Mouse (Mus musculus): ENCODE measurements around the gene Ubox5. TPM values are rescaled to one million over a fixed set of nuclear protein-coding genes. Genes with fewer than 3 reads are reported as not detected.
A peak's percentile ranks its signal among the peaks of the same experiment; 100 is the strongest.

Gene Ubox5
- total and polyA plus RNA-seq, 3 experiments: 3.9 to 5.2 (median 5.0) TPM

DNA sequence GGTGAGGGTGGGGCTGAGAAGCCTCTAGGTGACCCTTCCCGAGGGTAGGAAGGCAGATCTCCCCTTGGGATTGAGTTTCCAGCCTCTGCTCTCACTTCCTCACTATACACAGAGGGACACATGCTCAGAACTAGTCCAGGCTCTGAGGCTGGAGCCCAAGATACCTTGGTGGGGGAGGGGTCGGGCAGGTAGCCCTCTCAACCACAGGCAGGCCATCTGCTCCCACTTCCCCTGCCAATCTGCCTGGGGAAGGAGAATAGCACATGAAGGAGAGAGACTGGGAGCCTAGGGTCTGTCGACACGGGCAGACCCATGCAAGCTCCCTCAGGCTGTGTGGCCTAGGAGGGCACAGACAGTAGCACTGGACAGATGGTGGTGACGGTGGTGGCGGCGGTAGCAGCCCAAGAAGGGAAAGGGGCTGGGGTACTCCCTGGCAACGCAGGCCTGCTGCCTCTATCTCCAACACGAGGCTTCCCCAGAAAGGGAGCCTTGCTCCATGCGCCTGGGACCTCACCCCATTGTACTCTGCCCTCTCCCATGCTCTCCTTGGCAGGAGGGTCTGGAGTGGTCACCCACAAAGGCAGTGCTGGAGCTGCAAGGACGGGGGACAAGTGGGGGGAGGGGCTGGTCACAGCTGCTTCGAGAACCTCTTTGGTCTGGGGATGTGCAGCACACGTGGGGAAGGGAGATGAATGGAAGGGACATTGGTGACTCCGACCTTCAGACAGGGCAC, 4.3 kb upstream of the Ubox5 start:
- H3K36me3 ChIP-seq (ENCODE audit: control insufficient read depth, insufficient read depth, low read length): no peaks in the 10 kb centered on the region
- intact Hi-C loops (cut with DNase I): no loop called here
- H3K27me3 ChIP-seq (ENCODE audit: control insufficient read depth, insufficient read depth, low read length): peaks cover 6% of the 10 kb centered on the region; the same call in 1 of the 2 replicates
- H3K9ac ChIP-seq (ENCODE audit: low read depth, low read length): no peak overlapping the region
- DNase-seq: no peak
- H3K79me2 ChIP-seq (replicated peaks; ENCODE audit: control insufficient read depth, insufficient read depth, low read length): peaks cover 3% of the 10 kb centered on the region; the same call in 1 of the 2 replicates
- H3K4me3 ChIP-seq: no peak overlapping the region; the same call in 1 of the 2 replicates
- TF ChIP-seq EP300 (IDR thresholded peaks at IDR 0.05; ENCODE audit: insufficient read depth, low read depth, low read length) (no peak), POLR2A (IDR thresholded peaks at IDR 0.05; ENCODE audit: insufficient read depth, low read depth, low read length) (no peak), CTCF (IDR thresholded peaks at IDR 0.05) (no peak)
- H3K27ac ChIP-seq: no peak overlapping the region
- 37% methylated on average over 14 of the region's 14 CpGs for WGBS
- no peaks in the 10 kb centered on the region for H3K4me1 ChIP-seq (ENCODE audit: control insufficient read depth, insufficient read depth, low read length)

DNA sequence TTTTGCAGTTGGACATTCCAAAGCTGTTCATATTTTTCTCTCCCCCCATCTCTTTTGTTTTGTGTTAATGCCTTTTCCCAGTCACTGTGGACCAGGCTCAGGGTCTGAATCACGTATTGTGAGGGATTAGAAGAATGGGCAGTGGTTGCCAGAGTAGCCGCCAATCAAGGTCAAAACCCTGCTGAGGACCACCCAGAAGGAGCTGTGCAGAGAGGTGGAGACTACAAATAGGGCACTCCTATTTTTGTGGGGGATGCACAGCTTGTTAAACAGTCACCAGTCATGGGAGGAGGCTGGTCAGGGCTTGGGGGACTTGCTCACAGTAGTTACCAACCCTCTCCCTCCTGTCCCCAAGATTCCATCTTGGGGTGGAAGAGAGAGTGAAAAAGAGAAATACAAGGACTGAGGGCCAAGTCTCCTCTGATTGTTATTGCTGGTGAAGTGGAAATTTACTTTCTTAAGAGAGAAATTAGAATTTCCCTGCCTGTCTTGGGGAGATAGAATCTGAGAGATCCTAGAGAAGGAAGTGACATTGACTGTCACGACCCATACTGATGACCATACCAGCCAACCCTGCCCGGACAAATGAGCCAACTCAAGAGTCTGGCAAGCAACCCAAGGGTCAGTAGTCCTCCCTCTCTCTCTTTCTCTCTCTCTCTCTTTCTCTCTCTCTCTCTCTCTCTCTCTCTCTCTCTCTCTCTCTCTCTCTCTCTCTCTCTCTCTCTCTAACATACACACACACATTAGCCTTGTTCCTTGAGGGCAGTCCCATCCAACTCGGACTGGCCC, 3.2 kb upstream of the Ubox5 start:
- Histone ChIP-seq H3K79me2 (replicated peaks; ENCODE audit: control insufficient read depth, insufficient read depth, low read length) (peaks cover 3% of the 10 kb centered on the region; the same call in 1 of the 2 replicates), H3K4me1 (ENCODE audit: control insufficient read depth, insufficient read depth, low read length) (no peaks in the 10 kb centered on the region), H3K27ac (no peak overlapping the region), H3K9ac (ENCODE audit: low read depth, low read length) (no peak overlapping the region), H3K36me3 (ENCODE audit: control insufficient read depth, insufficient read depth, low read length) (no peaks in the 10 kb centered on the region), H3K4me3 (no peak overlapping the region), H3K27me3 (ENCODE audit: control insufficient read depth, insufficient read depth, low read length) (peaks cover 6% of the 10 kb centered on the region; the same call in 1 of the 2 replicates)
- DNase-seq: no peak
- intact Hi-C loops (cut with DNase I): no loop called here
- 54% methylated on average over 5 of the region's 5 CpGs for WGBS
- no peak for TF ChIP-seq CTCF (IDR thresholded peaks at IDR 0.05)
- no peak for TF ChIP-seq EP300 (IDR thresholded peaks at IDR 0.05; ENCODE audit: insufficient read depth, low read depth, low read length)
- TF ChIP-seq POLR2A (IDR thresholded peaks at IDR 0.05; ENCODE audit: insufficient read depth, low read depth, low read length): no peak

DNA sequence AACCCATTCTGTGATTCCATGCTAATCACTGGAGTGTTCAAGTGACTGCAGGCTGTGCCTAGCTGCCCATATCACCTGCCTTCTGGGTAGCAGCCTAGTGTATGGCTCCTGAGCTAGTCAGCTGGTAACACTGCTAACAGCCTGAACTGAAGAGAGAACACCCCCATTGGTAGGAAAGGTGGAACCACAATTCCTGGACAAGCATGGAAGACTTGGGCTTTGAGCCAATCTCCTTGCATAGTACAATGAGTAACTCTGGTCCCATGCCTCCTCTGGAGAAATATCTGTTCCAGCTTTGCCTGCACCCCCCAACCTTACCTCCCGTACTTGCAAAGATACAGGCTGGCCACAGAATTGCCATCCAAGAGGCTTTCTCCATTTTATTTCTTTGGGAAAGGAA, 2.6 kb upstream of the Ubox5 start:
- no peak for DNase-seq
- peaks cover 6% of the 10 kb centered on the region; the same call in 1 of the 2 replicates for H3K27me3 ChIP-seq (ENCODE audit: control insufficient read depth, insufficient read depth, low read length)
- TF ChIP-seq CTCF (IDR thresholded peaks at IDR 0.05) (no peak), EP300 (IDR thresholded peaks at IDR 0.05; ENCODE audit: insufficient read depth, low read depth, low read length) (no peak), POLR2A (IDR thresholded peaks at IDR 0.05; ENCODE audit: insufficient read depth, low read depth, low read length) (no peak)
- peaks cover 3% of the 10 kb centered on the region; the same call in 1 of the 2 replicates for H3K79me2 ChIP-seq (replicated peaks; ENCODE audit: control insufficient read depth, insufficient read depth, low read length)
- no peak overlapping the region for H3K27ac ChIP-seq
- H3K9ac ChIP-seq (ENCODE audit: low read depth, low read length): no peak overlapping the region
- WGBS: 58% methylated on average over 1 of the region's 1 CpGs
- H3K4me1 ChIP-seq (ENCODE audit: control insufficient read depth, insufficient read depth, low read length): no peaks in the 10 kb centered on the region
- H3K36me3 ChIP-seq (ENCODE audit: control insufficient read depth, insufficient read depth, low read length): no peaks in the 10 kb centered on the region
- intact Hi-C loops (cut with DNase I): no loop called here
- no peak overlapping the region for H3K4me3 ChIP-seq

DNA sequence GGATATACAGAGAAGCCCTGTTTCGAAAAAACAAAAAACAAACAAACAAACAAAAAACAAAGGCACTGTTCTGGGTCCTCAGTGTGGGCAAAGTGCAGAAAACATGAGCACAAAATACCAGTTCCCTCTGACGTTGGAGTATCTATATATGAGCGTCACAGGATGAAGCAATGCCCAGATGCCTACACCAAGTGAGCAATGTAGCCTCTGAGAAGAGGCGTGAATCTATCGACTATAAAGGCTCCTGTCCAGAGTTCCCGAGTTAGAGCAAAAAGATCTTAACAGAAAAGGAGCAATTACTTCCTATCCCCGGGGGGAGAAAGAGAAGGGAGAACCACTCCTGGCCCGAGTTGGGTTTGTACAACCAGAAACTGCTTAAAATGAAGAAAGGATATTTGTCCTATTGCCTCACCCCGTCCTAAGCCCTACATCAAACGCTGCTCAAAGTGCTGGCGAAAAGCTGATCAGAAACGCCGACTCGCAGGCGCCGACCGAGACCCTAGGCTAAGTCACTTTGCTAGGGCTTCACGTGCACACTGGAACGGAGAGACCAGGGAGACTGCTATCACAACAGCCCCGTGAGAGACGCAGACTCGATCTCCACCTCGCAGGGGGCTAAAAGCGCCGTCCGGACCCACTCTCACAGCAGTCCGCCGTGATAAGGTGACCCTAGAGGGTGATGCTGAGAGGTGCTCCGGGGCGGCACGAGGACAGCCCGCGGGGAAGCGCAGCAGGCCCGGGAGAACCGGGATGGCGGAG, 579 bp downstream of the Ubox5 start:
- no peaks in the 10 kb centered on the region for H3K4me1 ChIP-seq (ENCODE audit: control insufficient read depth, insufficient read depth, low read length)
- TF ChIP-seq CTCF (IDR thresholded peaks at IDR 0.05) (no peak), POLR2A (IDR thresholded peaks at IDR 0.05; ENCODE audit: insufficient read depth, low read depth, low read length) (no peak), EP300 (IDR thresholded peaks at IDR 0.05; ENCODE audit: insufficient read depth, low read depth, low read length) (no peak)
- peak overlapping the region; percentile 91 for H3K4me3 ChIP-seq
- WGBS: 2% methylated on average over 37 of the region's 37 CpGs
- no peaks in the 10 kb centered on the region for H3K27me3 ChIP-seq (ENCODE audit: control insufficient read depth, insufficient read depth, low read length)
- intact Hi-C loops (cut with DNase I): no loop called here
- DNase-seq: no peak
- H3K27ac ChIP-seq: peak overlapping the region; percentile 76
- peak overlapping the region; percentile 99 for H3K9ac ChIP-seq (ENCODE audit: low read depth, low read length)
- H3K36me3 ChIP-seq (ENCODE audit: control insufficient read depth, insufficient read depth, low read length): no peaks in the 10 kb centered on the region; the same call in 1 of the 2 replicates
- peaks cover 3% of the 10 kb centered on the region; the same call in 1 of the 2 replicates for H3K79me2 ChIP-seq (replicated peaks; ENCODE audit: control insufficient read depth, insufficient read depth, low read length)

DNA sequence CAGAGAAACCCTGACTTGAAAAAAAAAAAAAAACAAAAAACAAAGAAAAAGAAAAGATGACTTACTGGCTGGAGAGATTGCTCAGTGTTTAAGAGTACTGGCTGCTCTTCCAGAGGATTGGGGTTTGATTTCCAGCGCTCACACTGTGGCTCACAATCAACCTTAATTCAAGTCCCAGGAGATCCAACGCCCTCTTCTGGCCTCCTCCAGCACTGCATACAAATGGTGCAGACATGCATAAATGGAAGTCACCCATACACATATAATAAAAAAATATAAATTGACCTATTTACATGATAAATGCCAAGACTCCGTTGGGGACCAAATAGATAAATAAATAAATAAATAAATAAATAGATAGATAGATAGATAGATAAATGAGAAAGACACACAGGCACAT, 1.4 kb downstream of the Ubox5 start:
- Histone ChIP-seq H3K27me3 (ENCODE audit: control insufficient read depth, insufficient read depth, low read length) (no peaks in the 10 kb centered on the region), H3K4me1 (ENCODE audit: control insufficient read depth, insufficient read depth, low read length) (no peaks in the 10 kb centered on the region), H3K36me3 (ENCODE audit: control insufficient read depth, insufficient read depth, low read length) (no peaks in the 10 kb centered on the region; the same call in 1 of the 2 replicates), H3K79me2 (replicated peaks; ENCODE audit: control insufficient read depth, insufficient read depth, low read length) (peaks cover 3% of the 10 kb centered on the region; the same call in 1 of the 2 replicates), H3K9ac (ENCODE audit: low read depth, low read length) (no peak overlapping the region), H3K27ac (no peak overlapping the region), H3K4me3 (no peak overlapping the region)
- DNase-seq: no peak
- TF ChIP-seq CTCF (IDR thresholded peaks at IDR 0.05) (peak; percentile 36), POLR2A (IDR thresholded peaks at IDR 0.05; ENCODE audit: insufficient read depth, low read depth, low read length) (no peak), EP300 (IDR thresholded peaks at IDR 0.05; ENCODE audit: insufficient read depth, low read depth, low read length) (no peak)
- intact Hi-C loops (cut with DNase I): no loop called here
- 58% methylated on average over 3 of the region's 3 CpGs for WGBS

Data from heart, adult 2 months (tissue).